Mouse (Mus musculus) lung, adult 2 months (tissue): ENCODE measurements around the gene Tenm2.

Experiments used
- CTCF ChIP-seq: fragments of 200-500 bp; IDR thresholded peaks from 2 replicates; pipeline ENCODE4 v1.5.1; 2011; ENCODE audit warnings: mild to moderate bottlenecking, low read length, control low read depth; ENCODE audit not compliant: insufficient read depth
- POLR2A ChIP-seq: fragments of 200-500 bp; IDR thresholded peaks from 2 replicates; pipeline ENCODE4 v1.6.1; 2011; ENCODE audit warnings: low read depth, mild to moderate bottlenecking, control low read depth, low read length, borderline replicate concordance; ENCODE audit errors: extremely low read depth

- no peak for TF ChIP-seq CTCF
- no peak for TF ChIP-seq POLR2A
These were observed 128.7 kb downstream of the Tenm2 start for GRCm38 (mm10) chr11:37107069-37107468.
